Mouse (Mus musculus) embryo, embryonic 10.5 days (tissue): ENCODE measurements around the gene Bcas1.

Source experiments
- DNase-seq: peaks from one replicate; pipeline ENCODE4 v3.0.0-alpha.2; 2015; ENCODE audit warnings: low spot score

Bcas1 gene

DNA sequence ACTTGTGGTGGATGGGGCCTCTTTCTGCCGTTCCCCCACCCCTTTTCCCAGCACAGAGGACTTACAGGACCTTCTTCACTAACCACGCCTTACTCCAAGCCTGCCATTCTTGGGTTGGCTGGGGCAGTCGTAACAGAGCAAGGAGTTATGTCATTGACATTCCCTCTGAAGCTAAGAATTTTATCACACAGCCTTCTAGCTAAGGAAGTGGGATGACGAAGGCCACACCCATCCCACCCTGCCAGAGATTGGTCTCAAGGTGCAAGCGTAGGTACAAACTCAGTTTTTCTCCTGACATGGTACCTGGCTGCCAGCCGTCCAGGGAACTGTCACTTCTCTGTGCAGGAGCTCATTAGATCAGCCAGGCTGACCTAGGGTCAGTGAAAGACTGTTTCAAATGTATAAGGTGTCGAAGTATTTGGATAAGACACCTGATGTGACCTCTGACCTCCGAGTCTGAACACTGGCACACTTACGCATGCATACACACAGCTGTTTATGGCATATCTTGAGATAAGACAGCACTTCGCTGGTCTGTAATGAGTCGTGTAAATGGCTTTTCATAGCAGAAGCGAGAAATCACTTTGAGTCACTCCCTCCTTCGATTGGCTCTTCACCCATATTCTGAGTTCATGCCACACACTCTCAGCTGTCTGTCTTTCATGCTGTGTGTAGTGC is 117.2 kb downstream of the Bcas1 start:
- DNase-seq, result no peak

DNA sequence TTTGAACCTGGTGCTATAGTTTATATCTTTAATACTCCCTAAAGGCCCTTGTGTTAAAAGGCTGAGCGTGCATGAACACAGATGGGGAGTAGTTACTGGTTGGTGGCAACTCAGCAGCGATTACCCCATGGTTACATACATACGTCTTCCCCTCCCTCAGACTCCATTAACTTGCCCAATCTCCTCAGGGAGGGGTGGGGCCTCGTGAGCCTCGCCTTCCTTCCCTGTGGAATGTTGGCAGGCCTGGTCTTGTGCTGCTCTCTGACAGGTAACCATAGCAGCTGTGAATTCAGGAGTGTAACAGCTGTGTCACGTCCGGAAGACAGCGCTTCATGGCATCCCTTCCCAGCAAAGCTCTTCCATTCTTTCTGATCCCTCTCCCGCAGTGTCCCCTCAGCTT is 118.7 kb downstream of the Bcas1 start:
- no peak for DNase-seq

DNA sequence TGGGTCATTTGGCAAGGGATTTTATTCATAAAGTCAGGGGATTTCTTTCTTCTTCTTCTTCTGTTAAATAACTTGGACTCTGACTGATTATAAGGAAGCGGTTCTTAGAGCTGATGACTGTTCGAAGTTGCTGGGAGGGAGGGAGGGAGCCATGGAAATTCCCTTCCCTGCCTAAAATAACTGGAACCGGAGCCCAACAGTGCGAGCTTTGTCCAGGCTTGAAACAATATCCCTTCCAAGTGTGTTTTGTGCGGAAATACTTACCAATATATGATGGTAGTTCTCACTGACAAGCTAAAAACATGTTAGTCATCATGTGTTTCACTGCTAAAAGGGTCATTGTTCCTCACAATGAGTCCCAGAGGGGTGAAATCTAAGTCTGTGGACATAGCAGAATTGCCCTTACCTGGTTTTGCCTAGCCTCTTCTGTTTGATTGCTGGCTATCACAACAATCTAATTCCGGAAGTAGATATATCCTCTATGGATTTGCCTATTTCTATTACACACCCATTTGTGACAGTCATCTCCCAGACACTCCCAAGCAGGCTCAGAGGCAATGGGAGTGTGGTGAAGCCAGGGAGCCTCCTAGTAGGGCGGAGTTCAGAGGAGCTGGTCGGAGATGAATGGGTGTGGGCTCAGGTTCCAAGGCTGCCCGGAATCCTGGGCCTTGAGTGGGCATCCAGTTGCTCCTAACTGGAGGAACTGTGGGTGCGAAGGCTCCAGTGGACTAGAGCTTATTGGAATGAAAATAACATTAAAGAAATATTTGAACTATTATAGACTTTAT is 119.4 kb downstream of the Bcas1 start:
- DNase-seq, result no peak

DNA sequence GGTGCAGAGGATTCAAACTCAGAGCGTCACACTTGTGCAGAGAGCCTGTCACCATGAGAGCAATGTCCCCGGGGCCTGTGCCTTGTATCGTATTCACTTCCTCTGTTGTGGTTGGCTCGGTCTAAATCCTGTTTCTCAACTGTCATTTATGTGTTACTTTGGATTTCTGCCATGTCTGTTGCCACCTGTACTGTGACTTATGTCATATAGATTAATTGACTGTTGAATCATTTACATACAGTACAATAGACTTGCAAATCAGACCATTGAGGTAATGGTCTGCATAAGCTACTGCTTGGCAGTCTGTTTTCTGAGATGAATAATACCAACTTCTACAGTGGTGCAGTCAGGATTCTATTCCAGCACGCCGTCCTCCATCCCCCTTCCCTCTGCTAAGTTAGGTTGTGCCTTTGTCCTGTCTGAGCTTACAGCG is 120.0 kb downstream of the Bcas1 start:
- DNase-seq, result no peak

DNA sequence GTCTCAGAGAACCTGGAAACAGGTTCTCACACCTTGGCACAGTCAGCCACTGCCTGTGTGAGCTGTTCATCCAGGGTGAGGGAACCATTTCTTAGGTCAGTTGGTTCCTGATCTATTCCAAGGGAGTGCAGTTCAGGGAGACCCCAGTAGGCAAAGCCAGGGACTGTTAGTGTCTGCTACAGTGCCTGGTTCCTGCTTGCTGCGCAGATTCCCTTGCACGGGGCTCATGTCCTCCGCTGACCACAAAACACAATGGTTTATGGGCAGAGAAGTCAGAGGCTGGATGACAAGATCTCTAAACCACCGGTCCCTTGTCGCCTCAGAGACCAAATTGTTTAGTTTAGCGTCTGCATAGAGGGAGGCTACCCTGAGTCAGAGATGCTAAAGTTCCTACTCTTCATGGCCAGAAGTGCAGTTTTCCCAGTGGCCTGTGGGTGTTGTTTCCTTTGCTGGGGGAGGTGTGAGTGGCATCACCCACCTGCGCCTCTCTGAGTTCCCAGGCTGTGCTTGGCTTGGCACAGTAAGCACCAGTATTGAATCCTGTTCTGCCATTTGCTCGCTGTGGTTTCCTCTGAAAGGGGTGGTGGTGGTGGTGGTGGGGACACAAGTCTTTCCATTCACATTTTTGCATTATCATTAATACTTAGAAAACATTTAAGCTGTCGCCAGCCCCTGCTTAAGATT is 120.9 kb downstream of the Bcas1 start:
- no peak for DNase-seq

DNA sequence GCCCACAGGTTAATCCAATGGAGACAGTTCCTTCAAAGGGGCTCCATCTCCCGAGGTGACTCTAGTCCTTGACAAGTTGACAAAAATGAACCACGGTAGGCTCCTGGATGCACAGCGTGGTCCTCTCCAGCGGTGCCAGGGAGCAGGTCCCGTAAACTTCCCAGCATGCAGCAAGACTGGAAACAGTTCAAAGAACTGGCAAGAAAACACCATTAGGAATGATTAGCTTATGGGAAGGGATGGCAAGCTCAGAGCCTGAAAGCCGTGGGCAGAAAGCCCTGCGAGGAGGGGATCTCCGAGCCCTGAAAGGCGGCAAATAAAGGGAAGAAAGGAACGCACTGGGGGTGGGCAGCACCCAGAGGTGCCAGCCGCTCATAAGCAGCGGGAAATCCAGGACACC is 122.9 kb downstream of the Bcas1 start:
- DNase-seq, result no peak

DNA sequence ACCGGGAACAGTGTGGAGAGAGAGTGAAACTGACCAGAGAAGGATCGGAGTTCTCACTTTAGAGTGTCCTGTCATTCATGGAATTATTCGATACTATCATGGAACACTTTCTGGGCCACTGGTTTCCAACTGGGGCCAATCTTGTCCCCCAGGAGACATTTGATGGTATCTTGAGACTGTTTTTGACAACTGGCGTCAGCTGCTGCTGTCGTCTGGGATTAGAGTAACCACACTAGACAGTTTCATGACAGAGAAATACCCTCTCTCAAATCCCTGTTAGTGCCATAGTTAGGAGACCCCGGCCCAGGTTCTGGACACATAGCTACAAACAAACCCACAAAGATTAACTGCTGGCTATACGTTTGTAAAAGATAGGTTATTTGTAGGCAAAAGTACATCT is 124.0 kb downstream of the Bcas1 start:
- DNase-seq, result no peak

DNA sequence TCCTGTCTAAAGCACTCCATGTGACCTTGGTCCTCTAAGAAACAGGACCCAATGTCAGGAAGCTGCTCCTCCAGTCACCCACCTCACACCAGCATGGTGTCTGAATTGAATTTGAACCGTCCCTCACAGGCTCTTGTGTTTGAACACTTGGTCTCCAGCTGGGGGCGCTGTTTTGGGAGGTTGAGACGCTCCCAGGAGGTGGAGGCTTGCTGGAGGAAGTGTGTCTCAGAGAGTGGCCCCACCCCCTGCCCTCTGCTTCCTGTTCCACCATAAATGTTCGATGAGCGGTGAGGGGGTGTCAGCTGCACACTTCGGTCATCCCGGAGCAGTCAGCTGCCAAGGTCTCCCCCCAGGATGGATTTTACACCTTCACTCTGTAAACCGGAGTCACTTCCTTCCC is 124.8 kb downstream of the Bcas1 start:
- no peak for DNase-seq
